Mouse (Mus musculus): Measurements from ENCODE around the gene Slc5a2.

Slc5a2 gene

GRCm38 (mm10) chr7:128265411-128265810, at the start of gene Slc5a2:
Gene Slc5a2 (plus strand): TSS chr7:128265657.
- DNase-seq (ENCODE audit: low read depth, low spot score): no peak

GRCm38 (mm10) chr7:128219952-128220351, 45.5 kb upstream of the Slc5a2 start:
- no peak for DNase-seq (ENCODE audit: low read depth, low spot score)

DNA sequence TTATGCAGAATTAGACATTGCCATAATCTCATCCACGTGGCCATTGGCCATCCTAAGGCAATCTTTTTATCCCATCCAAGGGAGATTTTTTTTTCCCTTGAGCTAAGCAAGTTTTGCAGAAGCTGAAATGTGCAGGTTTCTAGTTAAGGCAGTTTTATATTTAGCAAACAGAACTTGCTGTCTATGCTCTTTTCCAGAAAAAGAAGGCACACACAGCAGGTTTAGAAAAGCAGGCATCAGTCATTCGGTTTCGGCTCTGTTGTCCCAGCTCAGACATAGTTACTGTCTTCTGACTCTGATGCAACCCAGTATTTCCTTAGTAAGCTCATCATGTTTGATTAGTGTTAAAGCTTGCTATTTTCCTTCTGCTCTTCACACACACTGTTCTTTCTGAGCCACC, 44.5 kb upstream of the Slc5a2 start:
- no peak for DNase-seq (ENCODE audit: low read depth, low spot score)

DNA sequence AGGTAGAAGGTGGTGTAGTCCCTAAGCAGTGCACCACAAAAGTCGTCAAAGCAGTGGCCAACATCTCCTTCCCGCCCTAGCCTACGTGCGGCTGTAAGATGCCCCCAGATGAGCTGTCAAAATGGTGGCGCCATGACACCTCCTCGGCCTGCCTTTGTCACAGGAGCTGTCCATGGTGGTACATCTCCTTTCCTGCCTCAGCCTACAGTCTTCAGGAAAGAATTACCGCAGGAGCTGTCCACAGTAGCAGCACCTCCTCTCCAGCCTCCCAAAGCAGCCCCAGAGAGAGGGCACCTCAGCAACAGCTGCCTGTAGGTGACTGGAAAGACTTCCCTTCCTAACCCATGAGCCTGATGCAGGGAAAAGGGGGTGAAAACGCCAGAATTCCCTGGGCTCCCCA, 33.7 kb upstream of the Slc5a2 start:
- DNase-seq (ENCODE audit: low read depth, low spot score): peak; percentile 82

GRCm38 (mm10) chr7:128234796-128235195, 30.7 kb upstream of the Slc5a2 start:
- no peak for DNase-seq (ENCODE audit: low read depth, low spot score)

DNA sequence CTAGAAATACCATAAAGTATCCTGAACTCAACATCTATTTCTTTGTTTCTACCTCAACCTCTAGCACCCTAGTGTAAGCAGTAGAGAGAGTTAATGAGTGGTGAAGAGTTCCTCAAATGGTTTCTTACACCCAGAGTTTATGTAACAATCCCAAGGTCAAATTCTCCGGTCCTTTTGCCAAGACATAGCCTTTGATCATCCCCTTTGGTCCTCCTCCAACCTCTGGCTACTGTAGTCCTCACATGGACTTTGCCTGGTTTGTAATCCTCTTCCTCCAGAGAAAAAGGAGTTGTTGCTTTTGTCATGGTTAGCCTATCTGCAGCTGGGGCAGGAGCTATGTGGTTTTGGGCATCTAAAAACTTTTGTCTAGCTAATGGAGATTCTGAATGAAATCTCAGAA, 30.0 kb upstream of the Slc5a2 start:
- DNase-seq (ENCODE audit: low read depth, low spot score): no peak

DNA sequence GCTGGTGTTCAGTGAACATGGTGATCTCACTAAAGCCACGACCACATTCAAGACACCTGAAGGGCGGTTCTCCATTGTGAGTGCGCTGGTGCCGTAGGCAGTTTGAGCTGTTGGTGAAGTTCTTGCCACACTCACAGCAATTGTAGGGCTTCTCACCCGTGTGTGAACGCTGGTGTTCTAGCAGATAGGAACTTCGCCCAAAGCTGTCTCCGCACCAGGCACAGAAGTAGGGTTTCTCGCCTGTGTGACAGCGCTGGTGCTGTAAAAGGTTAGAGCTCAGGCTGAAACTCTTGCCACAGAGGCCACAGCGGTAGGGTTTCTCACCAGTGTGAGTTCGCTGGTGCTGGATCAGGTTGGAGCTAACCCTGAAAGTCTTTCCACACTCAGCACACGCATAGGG, 29.0 kb upstream of the Slc5a2 start:
- no peak for DNase-seq (ENCODE audit: low read depth, low spot score)

DNA sequence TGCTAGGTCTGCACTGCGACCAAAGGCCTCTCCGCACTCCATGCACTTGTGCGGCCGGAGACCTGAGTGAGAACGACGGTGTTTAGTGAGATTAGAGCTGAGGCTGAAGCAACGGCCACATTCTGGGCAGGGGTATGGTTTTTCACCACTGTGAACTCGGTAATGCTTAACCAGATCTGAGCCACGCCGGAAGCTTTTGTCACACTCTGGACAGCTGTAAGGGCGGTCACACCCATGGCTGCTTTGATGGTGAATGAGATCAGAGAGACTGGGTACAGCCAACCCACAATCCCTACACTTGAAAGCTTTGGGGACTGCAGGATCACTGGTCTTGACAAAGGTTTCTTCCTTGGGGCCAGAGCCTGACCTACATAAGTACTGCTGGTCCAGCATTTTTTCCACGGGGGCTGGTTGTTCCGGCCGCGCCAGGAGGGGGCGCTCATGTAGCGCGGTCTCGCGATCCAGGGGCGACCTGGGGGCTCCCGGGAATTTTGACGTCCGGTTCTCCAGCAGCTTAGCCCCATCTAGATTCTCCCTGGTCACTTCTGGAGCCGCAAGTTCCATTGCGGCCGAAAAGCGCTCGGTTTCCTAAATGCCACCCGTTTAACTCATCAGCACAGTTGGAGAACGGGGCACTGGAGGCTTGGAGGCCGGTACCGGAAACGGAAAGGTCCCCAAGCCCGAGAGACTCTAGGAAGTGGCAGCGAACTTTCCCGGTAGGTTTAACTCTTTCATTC, 28.4 kb upstream of the Slc5a2 start, which contains the start of gene Armc5:
Gene Armc5 (plus strand): TSS at position 487 of the 737 bp plus-strand sequence.
- peak; percentile 74 for DNase-seq (ENCODE audit: low read depth, low spot score)

GRCm38 (mm10) chr7:128237593-128237926, 27.9 kb upstream of the Slc5a2 start:
- no peak for DNase-seq (ENCODE audit: low read depth, low spot score)

DNA sequence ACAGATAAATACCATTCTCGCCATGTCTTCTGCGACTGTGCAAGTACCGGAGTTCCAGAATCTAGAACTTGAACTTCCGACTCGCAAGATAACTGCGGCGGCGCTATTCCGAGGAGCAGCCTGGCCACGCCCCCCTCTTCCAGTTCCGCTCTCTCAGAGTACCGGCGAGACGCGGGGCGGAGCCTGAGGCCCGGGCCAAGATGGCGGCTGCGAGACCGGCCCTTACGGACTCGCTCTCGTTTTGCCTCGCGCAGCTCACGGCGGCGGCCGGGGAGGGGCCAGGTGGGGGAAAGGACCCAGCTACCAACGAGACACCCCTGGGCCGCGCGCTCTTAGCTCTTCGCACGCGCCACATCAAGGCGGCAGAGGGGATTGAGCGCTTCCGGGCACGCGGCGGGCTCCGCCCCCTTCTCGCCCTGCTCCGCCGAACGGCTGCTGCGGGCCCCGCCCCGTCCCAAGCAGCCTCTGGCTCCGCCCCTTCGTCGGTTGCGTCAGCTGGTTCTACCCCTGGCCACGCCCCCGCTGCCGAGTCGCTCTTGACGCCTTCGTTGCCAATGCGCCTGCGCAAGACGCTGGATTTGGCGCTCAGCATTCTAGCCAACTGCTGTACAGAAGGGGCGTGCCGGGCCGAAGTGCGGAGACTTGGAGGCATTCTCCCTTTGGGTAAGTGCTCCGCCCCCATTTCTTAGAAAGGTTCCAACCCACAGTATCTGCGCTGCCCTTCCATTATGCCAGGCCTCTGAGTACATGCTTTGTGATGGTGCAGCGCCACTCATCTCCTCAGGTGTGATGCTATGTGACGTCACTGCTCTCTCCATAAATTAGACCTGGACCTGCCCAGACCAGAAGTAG, 27.3 kb upstream of the Slc5a2 start, which contains the start of gene 9130023H24Rik:
Gene 9130023H24Rik (minus strand): TSS at position 105 of the 852 bp plus-strand sequence.
- peak; percentile 99 for DNase-seq (ENCODE audit: low read depth, low spot score)

DNA sequence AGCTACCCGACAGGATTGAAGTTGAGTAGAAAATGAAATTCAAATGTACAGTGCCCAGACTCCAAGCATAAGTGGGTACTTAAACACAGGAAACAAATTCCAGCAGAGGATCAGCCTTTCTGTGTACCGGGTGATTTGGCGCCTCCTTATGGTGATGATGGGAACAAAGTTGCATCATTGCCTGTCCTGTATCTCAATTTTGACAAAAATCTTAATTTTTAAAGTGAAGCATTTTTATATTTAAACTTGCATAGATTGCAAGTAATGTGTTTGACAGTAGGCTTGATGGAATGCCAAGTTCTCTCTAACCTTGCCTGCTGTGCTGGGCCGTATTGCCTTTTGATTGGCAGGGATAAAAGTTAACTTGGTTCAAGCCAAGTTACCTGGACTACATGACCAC, 26.5 kb upstream of the Slc5a2 start:
- peak; percentile 67 for DNase-seq (ENCODE audit: low read depth, low spot score)

DNA sequence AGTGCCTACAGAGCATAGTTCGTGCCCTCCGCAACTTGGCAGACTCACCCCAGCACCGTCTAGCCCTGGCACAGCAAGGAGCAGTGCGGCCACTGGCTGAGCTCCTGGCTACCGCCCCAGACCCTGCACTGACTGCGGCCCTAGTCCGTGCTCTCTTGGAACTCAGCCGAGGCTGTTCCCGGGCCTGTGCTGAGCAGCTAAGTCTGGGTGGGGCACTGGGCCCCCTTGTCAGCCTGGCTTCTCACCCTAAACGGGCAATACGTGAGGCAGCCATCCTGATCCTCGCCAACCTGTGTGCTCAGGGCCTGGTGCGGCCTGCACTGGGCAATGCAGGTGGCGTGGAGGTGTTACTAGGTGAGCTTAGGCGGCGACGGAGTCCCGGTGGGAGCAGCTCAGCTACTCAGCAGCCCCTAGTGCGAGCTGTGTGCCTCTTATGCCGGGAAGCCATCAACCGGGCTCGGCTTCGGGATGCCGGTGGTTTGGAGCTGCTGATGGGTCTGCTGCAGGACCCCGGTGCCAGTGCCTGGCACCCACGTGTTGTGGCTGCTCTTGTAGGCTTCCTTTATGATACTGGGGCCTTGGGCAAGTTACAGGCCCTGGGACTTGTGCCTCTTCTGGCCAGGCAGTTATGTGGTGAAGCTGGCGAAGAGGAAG, 25.2 kb upstream of the Slc5a2 start:
- DNase-seq (ENCODE audit: low read depth, low spot score): no peak

DNA sequence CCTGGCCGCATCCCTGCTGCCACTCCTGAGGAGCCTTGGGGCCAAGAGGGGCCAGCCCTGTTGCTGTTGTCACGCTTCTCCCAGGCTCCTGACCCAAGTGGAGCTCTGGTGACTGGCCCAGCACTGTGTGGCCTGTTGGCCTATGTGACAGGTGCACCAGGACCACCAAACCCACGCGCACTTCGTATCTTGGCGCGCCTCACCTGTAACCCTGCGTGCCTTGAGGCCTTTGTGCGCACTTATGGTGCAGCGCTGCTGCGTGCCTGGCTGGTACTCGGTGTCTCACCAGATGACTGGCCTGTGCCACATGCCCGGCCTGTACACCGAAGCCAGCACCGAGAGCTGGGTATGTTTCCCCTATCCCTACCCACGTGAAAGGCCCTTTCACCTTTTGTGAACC, 23.1 kb upstream of the Slc5a2 start:
- DNase-seq (ENCODE audit: low read depth, low spot score): no peak

DNA sequence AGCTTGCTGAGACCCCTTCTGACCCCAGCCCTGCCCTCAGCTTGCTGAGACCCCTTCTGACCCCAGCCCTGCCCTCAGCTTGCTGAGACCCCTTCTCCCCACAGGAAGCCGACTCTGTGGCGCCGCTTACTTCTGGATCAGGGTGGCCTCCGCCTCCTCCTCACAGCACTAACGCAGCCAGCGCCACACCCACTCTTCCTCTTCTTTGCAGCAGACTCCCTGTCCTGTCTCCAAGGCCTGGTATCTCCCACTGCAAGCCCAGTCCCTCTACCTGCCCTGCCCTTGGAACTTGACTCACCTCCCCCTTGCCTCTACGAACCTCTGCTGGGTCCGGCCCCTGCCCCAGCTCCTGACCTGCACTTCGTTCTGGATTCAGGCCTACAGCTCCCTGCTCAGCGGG, 21.5 kb upstream of the Slc5a2 start:
- DNase-seq (ENCODE audit: low read depth, low spot score): no peak

DNA sequence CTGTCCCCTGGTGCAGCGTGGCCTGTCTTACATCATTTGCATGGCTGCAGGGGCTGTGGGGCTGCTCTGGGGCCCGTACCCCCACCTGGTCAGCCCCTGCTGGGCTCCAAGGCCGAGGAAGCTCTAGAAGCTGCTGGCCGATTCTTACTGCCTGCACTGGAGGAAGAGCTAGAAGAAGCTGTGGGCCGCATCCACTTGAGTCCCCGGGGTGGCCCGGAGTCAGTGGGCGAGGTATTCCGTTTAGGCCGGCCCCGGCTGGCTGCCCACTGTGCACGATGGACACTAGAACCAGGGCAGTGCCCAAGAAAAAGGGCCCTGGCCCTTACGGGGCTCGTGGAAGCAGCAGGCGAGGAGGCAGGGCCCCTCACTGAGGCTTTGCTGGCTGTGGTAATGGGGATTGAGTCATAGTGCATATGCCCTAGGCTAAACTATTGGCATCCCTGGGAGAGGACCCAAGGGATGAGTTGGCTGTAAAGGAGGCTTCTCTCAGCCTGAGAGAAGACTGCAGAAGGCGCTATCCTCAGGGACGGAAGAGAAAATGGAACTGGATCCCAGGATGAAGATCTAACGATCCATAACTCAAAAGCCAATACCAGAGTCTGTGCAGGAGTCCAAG, 20.9 kb upstream of the Slc5a2 start:
- no peak for DNase-seq (ENCODE audit: low read depth, low spot score)

DNA sequence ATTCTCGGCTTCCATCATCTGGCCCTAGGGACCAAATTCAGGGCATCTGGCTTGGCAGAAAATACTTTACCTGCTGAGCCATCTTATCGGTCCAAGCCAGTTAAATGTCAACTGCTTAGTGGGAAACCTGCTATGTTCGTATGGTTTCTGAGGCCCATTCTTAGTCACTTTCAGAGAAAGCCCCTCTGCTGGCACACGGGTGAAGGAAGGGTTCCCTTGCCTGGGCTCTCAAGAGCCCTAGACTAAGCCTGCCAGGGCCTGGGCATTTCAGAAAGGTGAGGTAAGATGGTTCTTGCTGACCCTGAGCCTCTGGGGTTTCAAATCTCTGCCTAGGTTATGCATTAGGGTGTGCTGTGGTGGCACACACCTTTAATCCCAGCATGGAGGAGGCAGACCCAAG, 19.9 kb upstream of the Slc5a2 start:
- no peak for DNase-seq (ENCODE audit: low read depth, low spot score)

DNA sequence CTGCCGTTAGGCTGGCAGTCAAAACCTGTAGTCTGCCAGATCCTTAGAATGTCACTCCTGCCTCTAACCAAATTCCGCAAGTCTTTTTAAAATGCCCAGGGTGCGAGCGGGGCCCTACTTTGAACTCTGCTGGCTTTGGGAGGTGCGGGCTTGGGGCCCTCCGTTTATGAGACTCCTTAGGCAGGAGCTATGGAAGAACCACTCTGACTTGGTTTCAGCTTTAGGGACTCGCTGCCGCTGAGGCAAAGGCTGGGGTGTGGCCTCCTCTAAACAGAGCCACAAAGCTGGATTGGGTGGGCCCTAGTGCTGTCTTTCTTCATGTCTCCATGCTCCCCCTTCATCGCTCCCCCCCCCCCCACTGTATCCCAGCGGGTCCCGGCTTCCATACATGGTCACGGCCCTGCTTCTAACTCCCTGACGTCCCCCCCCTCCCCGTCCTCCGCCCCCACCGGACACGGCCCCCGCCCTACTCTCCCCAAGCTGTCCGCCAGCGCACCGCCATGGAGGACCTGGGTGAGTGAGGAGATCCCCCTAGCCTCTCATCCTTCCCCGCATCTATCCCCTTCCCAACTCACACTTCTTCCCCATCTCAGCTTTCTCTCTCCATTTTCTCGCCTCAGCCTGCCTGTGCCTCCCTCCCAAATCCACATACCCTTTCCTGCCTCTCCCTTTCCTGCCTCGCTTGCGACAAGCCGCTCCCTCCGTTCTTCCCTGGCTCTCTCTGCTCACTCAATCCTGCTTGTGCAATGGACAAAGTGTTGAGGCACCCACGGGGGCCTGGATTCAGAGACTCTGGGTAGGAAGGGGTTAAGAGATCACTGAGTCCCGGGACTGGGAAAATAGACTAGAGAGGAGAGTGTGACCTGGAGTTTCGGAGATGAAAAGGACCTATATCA, 18.7 kb upstream of the Slc5a2 start, which contains the start of gene Tgfb1i1:
Gene Tgfb1i1 (plus strand): TSS at position 317 of the 896 bp plus-strand sequence.
- DNase-seq (ENCODE audit: low read depth, low spot score): no peak

GRCm38 (mm10) chr7:128247443-128247842, 18.0 kb upstream of the Slc5a2 start:
- peak; percentile 84 for DNase-seq (ENCODE audit: low read depth, low spot score)

DNA sequence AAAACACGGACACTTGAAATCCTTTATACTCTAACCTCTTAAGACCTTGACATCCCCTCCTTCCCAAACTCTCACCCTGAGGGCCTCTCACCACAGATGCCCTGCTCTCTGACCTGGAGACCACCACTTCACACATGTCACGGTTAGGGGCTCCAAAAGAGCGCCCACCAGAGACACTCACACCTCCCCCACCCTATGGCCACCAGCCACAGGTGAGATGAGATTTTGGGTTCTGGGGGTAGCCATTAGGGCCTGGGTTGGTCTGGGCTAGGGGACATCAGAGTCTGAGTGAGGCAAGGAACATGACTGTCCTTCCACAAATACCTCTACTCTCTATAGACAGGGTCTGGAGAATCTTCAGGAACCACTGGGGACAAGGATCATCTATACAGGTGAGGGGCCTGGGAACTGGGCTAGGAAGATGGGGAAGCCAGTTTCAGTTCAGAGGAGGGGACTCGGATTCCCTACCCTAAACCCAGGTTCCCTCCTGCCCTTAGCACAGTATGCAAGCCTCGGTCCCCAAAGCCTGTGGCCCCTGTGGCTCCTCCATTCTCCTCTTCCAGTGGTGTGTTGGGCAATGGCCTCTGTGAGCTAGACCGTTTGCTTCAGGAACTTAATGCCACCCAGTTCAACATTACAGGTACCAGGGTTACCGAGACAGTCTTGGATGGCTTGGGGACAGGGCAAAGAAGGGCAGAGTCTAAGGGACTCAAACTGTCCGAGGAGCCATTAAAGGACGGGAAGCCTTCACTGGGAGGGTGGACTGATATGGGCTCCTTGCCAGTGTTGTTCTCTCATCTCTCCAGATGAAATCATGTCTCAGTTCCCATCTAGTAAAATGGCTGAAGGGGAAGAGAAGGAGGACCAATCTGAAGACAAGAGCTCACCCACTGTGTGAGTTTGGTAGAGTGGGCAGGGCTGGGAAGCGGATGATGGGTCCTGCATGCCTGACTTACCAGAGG, 17.1 kb upstream of the Slc5a2 start:
- no peak for DNase-seq (ENCODE audit: low read depth, low spot score)

GRCm38 (mm10) chr7:128249998-128250397, 15.5 kb upstream of the Slc5a2 start:
- no peak for DNase-seq (ENCODE audit: low read depth, low spot score)
